ENCODE assay signal across 9 mouse cellular contexts in the genomic region with DNA sequence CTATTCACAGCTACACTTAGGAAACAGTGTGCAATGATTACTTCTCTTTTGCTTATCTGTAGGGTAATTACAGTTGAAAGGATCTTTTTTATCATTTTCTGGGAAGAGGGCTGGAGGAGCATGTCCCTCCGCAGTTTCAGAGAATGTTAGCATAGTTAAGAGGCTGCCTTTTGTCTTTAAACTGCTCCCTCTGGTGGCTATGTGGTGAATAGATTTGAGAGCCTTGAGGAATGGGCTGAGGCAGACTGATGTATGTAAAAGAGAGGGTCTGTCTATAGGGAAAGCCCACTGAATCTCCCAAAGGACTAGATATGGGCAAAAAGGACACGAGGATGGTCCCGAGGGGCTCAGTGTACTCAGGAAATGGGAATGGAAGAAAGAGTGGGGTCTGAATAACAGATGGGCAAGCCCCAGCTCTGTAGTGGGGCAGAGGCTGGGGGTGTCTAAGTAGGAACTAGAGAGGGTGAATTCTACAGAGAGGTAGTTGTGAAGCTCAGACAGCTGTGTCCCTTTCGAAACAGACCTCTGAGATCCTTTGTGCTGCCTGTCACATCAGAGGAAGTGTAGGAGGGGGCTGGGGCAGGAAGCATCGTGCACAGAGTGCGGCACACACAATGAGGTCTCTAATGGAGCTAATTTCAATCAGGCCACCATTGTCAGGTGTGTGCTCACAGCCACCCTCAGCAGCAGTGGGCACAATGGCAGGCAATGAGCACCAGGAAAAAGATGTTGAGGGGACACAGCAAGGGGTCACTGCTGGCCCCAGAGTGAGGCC.
DNase-seq lines count a peak whose midpoint lies in the region; ATAC-seq lines count a peak whose summit lies in the region.
"Had no signal": no experiment of that assay in that cellular context is flagged by ENCODE, and none has a peak within 500 bp of the region (broad histone marks: within the 10 kb centered on the region; RNA-seq: fewer than 3 reads in every experiment).

No protein-coding gene starts in this region.

- H3K9ac ChIP-seq in hindbrain, embryonic 11.5 days (ENCODE audit: low read depth, low read length): no peak overlapping the region
- 0 out of 2 replicates have a peak overlapping the region, but pooled peaks have one; percentile 9 for H3K9ac ChIP-seq in midbrain, embryonic 11.5 days (ENCODE audit: low read length)
- H3K9ac ChIP-seq: heart, embryonic 15.5 days had no signal

- no peak overlapping the region for H3K4me2 ChIP-seq in hindbrain, embryonic 11.5 days (replicated peaks; ENCODE audit: low read depth, low read length)
- no peak overlapping the region for H3K4me2 ChIP-seq in midbrain, embryonic 11.5 days
- H3K4me2 ChIP-seq: heart, embryonic 15.5 days had no signal

- no peaks in the 10 kb centered on the region for H3K36me3 ChIP-seq in hindbrain, embryonic 11.5 days (ENCODE audit: control insufficient read depth, insufficient read depth, low read length)
- H3K36me3 ChIP-seq in midbrain, embryonic 11.5 days (ENCODE audit: control insufficient read depth, insufficient read depth, low read length): no peaks in the 10 kb centered on the region
- H3K36me3 ChIP-seq: heart, embryonic 15.5 days had no signal

- no peaks in the 10 kb centered on the region for H3K9me3 ChIP-seq in hindbrain, embryonic 11.5 days (ENCODE audit: control insufficient read depth, low read length)
- no peaks in the 10 kb centered on the region for H3K9me3 ChIP-seq in midbrain, embryonic 11.5 days (ENCODE audit: control insufficient read depth, low read length)
- H3K9me3 ChIP-seq: heart, embryonic 15.5 days had no signal

- H3K27me3 ChIP-seq in hindbrain, embryonic 11.5 days (ENCODE audit: control insufficient read depth, insufficient read depth, low read length): no peaks in the 10 kb centered on the region
- H3K27me3 ChIP-seq in midbrain, embryonic 11.5 days (ENCODE audit: control insufficient read depth, insufficient read depth, low read length): no peaks in the 10 kb centered on the region

- H3K27ac ChIP-seq in hindbrain, embryonic 11.5 days (ENCODE audit: low read depth, low read length): no peak overlapping the region
- H3K27ac ChIP-seq in midbrain, embryonic 11.5 days (ENCODE audit: low read depth, low read length): no peak overlapping the region
- H3K27ac ChIP-seq: heart, embryonic 15.5 days had no signal

- WGBS in hindbrain, embryonic 11.5 days: 36% methylated on average over 6 of the region's 6 CpGs
- whole genome bisulfite sequencing in midbrain, embryonic 11.5 days: 56% methylated on average over 6 of the region's 6 CpGs

- peak; percentile 66 to 70 for DNase-seq in cerebellum, postnatal 14 days
- no peak for DNase-seq in cerebellum, adult 9-11 months
- peak; percentile 59 for DNase-seq in CD4-positive, CD25-positive, alpha-beta regulatory T cell, adult 2 months (ENCODE audit: low read depth, low spot score)
- DNase-seq in embryo, embryonic 11 days: peak; percentile 82
- peak; percentile 84 for DNase-seq in hindbrain, embryonic 11.5 days (ENCODE audit: low spot score)
- peak; percentile 27 to 52 for DNase-seq in layer of hippocampus, postnatal 10 days (ENCODE audit: low spot score in 2 of 2)
- peak; percentile 92 for DNase-seq in midbrain, embryonic 11.5 days (ENCODE audit: low spot score, missing footprints)
- DNase-seq in yolk sac, embryonic 10.5 days (ENCODE audit: low spot score): peak; percentile 43

- peak; percentile 84 for ATAC-seq in hindbrain, embryonic 11.5 days (ENCODE audit: low FRiP score)
- ATAC-seq in midbrain, embryonic 11.5 days (ENCODE audit: low FRiP score): peak; percentile 71

- H3K4me1 ChIP-seq in hindbrain, embryonic 11.5 days (replicated peaks; ENCODE audit: control insufficient read depth, insufficient read depth, low read length): no peaks in the 10 kb centered on the region
- no peaks in the 10 kb centered on the region for H3K4me1 ChIP-seq in midbrain, embryonic 11.5 days (ENCODE audit: control insufficient read depth, insufficient read depth, low read length)
- H3K4me1 ChIP-seq: heart, embryonic 15.5 days had no signal

- H3K4me3 ChIP-seq in hindbrain, embryonic 11.5 days (ENCODE audit: low read depth, low read length): no peak overlapping the region
- no peak overlapping the region for H3K4me3 ChIP-seq in midbrain, embryonic 11.5 days (ENCODE audit: low read depth, low read length)
- H3K4me3 ChIP-seq: heart, embryonic 15.5 days had no signal
